Mouse (Mus musculus): ENCODE results near the gene Olfr738. TPM values are rescaled to one million over a fixed set of nuclear protein-coding genes. Genes with fewer than 3 reads are reported as not detected.

Gene Olfr738
- not detected in 2 replicates for polyA plus RNA-seq (2016; fragmentation: Nextera tagmentation; extraction: Ambion mirVana)

DNA sequence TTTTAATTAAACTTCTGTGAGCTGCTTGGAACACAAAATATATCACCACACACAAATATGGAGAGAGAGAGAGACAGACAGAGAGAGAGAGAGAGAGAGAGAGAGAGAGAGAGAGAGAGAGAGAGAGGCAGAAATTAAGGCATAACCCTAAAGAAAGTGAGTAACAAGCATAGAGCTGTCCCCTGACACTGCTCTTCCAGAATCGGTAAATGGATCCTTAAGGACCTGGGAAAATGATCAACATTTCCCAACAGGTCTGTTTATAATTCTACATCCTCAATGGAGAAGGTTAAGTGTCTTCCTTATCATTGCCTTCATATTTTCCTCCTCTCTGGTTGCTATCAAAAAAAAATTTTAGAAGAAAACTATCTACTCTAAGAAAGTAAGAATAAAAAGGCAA lies at the start of gene Olfr738:
Gene Olfr738, plus strand, starts transcription at position 301 of the 400 bp plus-strand sequence.
- H3K9me3 ChIP-seq = no peaks in the 10 kb centered on the region
- WGBS = 93% methylated on average over 1 of the region's 1 CpGs
- DNase-seq (ENCODE audit: low spot score) = no peak
- no peaks in the 10 kb centered on the region for H3K4me1 ChIP-seq (replicated peaks)
- no peak within 1 kb of the TSS for H3K4me3 ChIP-seq
- no peak within 1 kb of the TSS for H3K27ac ChIP-seq
- no peaks in the 10 kb centered on the region for H3K36me3 ChIP-seq
- H3K27me3 ChIP-seq (ENCODE audit: insufficient read depth, poor library complexity, severe bottlenecking) = no peaks in the 10 kb centered on the region

DNA sequence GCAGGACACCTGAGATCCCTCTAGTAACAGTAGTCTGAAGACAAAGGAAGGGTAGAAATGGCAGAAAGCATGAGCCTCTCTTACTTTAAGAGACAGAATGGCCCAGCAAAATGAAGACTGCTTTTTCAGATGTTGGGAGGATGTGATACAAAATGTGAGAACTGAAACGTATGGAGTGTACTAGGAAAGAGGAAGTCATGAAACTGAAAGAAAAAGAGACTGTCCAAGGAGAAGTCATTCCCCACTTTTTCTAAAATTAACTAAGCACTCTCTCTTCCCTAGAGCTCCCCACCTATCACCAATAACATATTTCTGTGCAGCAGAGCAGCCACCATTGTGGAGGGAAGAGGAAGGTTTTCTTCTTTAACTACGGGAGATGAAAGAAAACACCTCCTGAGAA lies 49.8 kb upstream of the Olfr738 start, which contains the start of gene Tlr11:
Gene Tlr11, plus strand, starts transcription at position 322 of the 400 bp plus-strand sequence.
- no peak within 1 kb of the TSS for H3K4me3 ChIP-seq
- no peak for DNase-seq (ENCODE audit: low spot score)
- H3K9me3 ChIP-seq = no peaks in the 10 kb centered on the region
- 89% methylated on average over 2 of the region's 2 CpGs for WGBS
- H3K27ac ChIP-seq = no peak within 1 kb of the TSS
- no peaks in the 10 kb centered on the region for H3K27me3 ChIP-seq (ENCODE audit: insufficient read depth, poor library complexity, severe bottlenecking)
- H3K36me3 ChIP-seq = no peaks in the 10 kb centered on the region
- no peaks in the 10 kb centered on the region for H3K4me1 ChIP-seq (replicated peaks)

DNA sequence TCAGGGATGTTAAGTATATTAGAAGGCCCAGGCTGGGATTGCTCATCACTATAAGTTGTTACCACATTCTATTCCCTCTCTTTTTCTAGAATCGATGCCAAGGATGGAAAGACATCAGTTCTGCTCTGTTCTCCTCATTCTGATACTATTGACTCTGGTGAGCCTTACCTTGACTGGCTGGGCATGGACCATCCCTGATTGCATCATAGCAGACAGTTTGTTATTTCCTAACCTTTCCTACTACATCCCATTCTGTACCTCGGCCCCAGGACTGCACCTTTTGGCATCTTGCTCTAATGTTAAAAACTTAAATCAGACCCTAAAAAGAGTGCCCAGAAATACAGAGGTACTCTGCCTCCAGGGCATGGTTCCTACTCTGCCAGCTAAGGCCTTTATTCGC lies 46.9 kb upstream of the Olfr738 start:
- Histone ChIP-seq H3K9me3 (no peaks in the 10 kb centered on the region; the same call in 1 of the 2 replicates), H3K4me3 (no peak overlapping the region)

DNA sequence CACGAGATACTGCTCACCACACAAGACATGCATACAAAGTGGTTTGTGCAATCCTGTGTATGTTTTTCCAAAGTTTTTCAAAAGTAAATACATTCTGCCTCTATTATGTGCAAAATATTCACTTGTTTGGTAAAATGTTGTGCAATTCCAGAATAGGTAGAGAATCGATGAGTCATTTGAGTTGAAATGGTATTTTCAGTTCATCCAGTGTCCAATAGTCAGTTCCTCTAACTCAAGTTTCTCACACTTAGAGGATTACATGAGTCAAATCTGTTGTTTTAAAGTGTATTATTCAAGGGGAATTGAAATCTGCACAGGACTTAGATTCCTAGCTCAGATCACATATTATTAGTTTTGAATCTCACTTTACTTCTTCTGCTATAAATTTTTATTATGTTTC lies 43.8 kb upstream of the Olfr738 start:
- no peak for DNase-seq (ENCODE audit: low spot score)
- no peak overlapping the region for H3K27ac ChIP-seq
- 81% methylated on average over 2 of the region's 2 CpGs for WGBS
- H3K36me3 ChIP-seq = no peaks in the 10 kb centered on the region
- no peaks in the 10 kb centered on the region for H3K4me1 ChIP-seq (replicated peaks)
- H3K27me3 ChIP-seq (ENCODE audit: insufficient read depth, poor library complexity, severe bottlenecking) = no peaks in the 10 kb centered on the region
- no peak overlapping the region for H3K4me3 ChIP-seq
- no peaks in the 10 kb centered on the region; the same call in 1 of the 2 replicates for H3K9me3 ChIP-seq

More for the DNA sequence above, 46.9 kb upstream of the Olfr738 start:
- DNase-seq (ENCODE audit: low spot score) = no peak
- Histone ChIP-seq H3K4me1 (replicated peaks) (no peaks in the 10 kb centered on the region), H3K36me3 (no peaks in the 10 kb centered on the region), H3K27me3 (ENCODE audit: insufficient read depth, poor library complexity, severe bottlenecking) (no peaks in the 10 kb centered on the region), H3K27ac (no peak overlapping the region)
- WGBS = 81% methylated on average over 3 of the region's 3 CpGs

DNA sequence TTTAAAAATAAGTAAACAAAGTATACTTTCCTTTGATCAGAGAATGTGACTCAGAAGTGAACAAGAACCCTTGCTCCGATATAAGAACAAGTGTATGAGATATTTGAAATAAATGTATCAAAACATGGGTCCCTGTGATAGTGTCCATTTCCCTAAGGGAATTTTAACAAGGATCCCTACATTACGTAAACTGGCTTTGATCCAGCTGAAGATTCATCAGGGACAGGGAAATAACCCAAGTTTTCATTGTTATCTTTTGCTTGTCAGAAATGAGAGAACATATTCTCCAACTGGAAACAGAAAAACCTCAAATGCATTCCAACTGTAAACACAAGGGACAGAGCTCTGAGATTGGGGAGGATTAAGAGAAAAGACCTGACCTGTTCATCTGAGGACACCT lies 26.5 kb upstream of the Olfr738 start, which contains the start of gene Olfr736:
Gene Olfr736, plus strand, starts transcription at position 301 of the 400 bp plus-strand sequence.
- no peak for DNase-seq (ENCODE audit: low spot score)
- WGBS = 89% methylated on average over 2 of the region's 2 CpGs
- Histone ChIP-seq H3K4me3 (no peak within 1 kb of the TSS), H3K27ac (no peak within 1 kb of the TSS), H3K4me1 (replicated peaks) (peaks cover 4% of the 10 kb centered on the region; the same call in 1 of the 2 replicates), H3K27me3 (ENCODE audit: insufficient read depth, poor library complexity, severe bottlenecking) (no peaks in the 10 kb centered on the region), H3K36me3 (no peaks in the 10 kb centered on the region), H3K9me3 (no peaks in the 10 kb centered on the region)

DNA sequence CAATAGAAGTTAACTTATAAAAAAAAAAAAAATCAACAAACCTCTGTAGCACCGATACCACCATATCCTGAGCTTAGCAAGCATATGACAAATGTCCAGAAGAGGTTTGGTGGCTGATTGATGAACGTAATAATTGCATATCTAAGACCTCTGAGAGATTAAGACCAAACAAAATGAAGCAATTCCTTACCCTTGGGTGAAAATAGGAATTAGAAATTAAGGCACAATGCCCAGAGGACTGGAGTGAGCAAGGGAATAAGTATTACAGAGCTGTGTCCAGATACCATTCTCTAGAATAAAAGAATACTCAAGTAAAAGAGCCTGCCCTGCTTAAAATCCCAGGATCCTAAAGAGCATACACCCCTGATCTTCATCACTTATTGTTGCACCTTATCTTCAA lies 11.0 kb downstream of the Olfr738 start, which contains the start of gene Olfr739:
Gene Olfr739, plus strand, starts transcription at position 301 of the 400 bp plus-strand sequence.
- Histone ChIP-seq H3K27ac (no peak within 1 kb of the TSS), H3K4me3 (no peak within 1 kb of the TSS), H3K27me3 (ENCODE audit: insufficient read depth, poor library complexity, severe bottlenecking) (no peaks in the 10 kb centered on the region), H3K36me3 (no peaks in the 10 kb centered on the region), H3K9me3 (no peaks in the 10 kb centered on the region), H3K4me1 (replicated peaks) (no peaks in the 10 kb centered on the region)
- no peak for DNase-seq (ENCODE audit: low spot score)
- 77% methylated on average over 2 of the region's 2 CpGs for WGBS

DNA sequence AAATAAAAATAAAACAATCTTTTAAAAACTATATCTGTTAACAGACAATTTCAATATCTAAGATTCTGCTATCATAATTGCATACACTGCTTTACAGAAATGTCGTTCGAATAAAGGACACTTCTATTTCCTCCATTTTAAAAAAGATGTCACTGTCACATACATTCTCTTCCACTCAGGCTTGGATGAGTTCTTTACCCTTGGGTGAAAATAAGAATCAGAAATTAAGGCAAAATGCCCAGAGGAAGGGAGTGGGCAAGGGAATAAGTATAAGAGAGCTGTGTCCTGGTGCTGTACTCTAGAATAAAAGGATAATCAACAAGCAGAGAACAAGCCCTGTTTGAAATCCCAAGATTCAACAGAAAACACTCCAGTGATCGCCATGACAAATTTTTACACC lies 37.9 kb downstream of the Olfr738 start, which contains the start of gene Olfr740:
Gene Olfr740, plus strand, starts transcription at position 301 of the 400 bp plus-strand sequence.
- 85% methylated on average over 3 of the region's 3 CpGs for WGBS
- H3K36me3 ChIP-seq = no peaks in the 10 kb centered on the region
- no peaks in the 10 kb centered on the region for H3K9me3 ChIP-seq
- H3K4me1 ChIP-seq (replicated peaks) = no peaks in the 10 kb centered on the region
- DNase-seq (ENCODE audit: low spot score) = no peak
- H3K27me3 ChIP-seq (ENCODE audit: insufficient read depth, poor library complexity, severe bottlenecking) = no peaks in the 10 kb centered on the region
- no peak within 1 kb of the TSS for H3K4me3 ChIP-seq
- no peak within 1 kb of the TSS for H3K27ac ChIP-seq

Other genes with a start within 250 kb of the Olfr738 start
- gene Olfr730, start 219.4 kb upstream of the Olfr738 start, polyA plus RNA-seq (2016; fragmentation: Nextera tagmentation; extraction: Ambion mirVana) = not detected in 2 replicates
- not detected in 2 replicates for gene Olfr731, start 165.7 kb upstream of the Olfr738 start, polyA plus RNA-seq (2016; fragmentation: Nextera tagmentation; extraction: Ambion mirVana)
- gene Olfr732, start 123.4 kb upstream of the Olfr738 start, polyA plus RNA-seq (2016; fragmentation: Nextera tagmentation; extraction: Ambion mirVana) = not detected in 2 replicates
- gene Olfr733, start 106.0 kb upstream of the Olfr738 start, polyA plus RNA-seq (2016; fragmentation: Nextera tagmentation; extraction: Ambion mirVana) = not detected in 2 replicates
- not detected in 2 replicates for gene Olfr734, start 80.8 kb upstream of the Olfr738 start, polyA plus RNA-seq (2016; fragmentation: Nextera tagmentation; extraction: Ambion mirVana)
- not detected in 2 replicates for gene Olfr735, start 58.7 kb upstream of the Olfr738 start, polyA plus RNA-seq (2016; fragmentation: Nextera tagmentation; extraction: Ambion mirVana)
- gene Tlr11, start 49.7 kb upstream of the Olfr738 start, polyA plus RNA-seq (2016; fragmentation: Nextera tagmentation; extraction: Ambion mirVana) = not detected in 2 replicates
- not detected in 2 replicates for gene Olfr736, start 26.4 kb upstream of the Olfr738 start, polyA plus RNA-seq (2016; fragmentation: Nextera tagmentation; extraction: Ambion mirVana)
- not detected in 2 replicates for gene Olfr739, start 11.1 kb downstream of the Olfr738 start, polyA plus RNA-seq (2016; fragmentation: Nextera tagmentation; extraction: Ambion mirVana)
- not detected in 2 replicates for gene Olfr740, start 38.0 kb downstream of the Olfr738 start, polyA plus RNA-seq (2016; fragmentation: Nextera tagmentation; extraction: Ambion mirVana)
- not detected in 2 replicates for gene Olfr741, start 65.2 kb downstream of the Olfr738 start, polyA plus RNA-seq (2016; fragmentation: Nextera tagmentation; extraction: Ambion mirVana)
- gene Olfr742, start 96.0 kb downstream of the Olfr738 start, polyA plus RNA-seq (2016; fragmentation: Nextera tagmentation; extraction: Ambion mirVana) = not detected in 2 replicates
- gene Olfr743, start 114.3 kb downstream of the Olfr738 start, polyA plus RNA-seq (2016; fragmentation: Nextera tagmentation; extraction: Ambion mirVana) = not detected in 2 replicates
- not detected in 2 replicates for gene Olfr744, start 207.3 kb downstream of the Olfr738 start, polyA plus RNA-seq (2016; fragmentation: Nextera tagmentation; extraction: Ambion mirVana)
- not detected in 2 replicates for gene Olfr745, start 231.8 kb downstream of the Olfr738 start, polyA plus RNA-seq (2016; fragmentation: Nextera tagmentation; extraction: Ambion mirVana)
- gene Olfr746, start 239.5 kb downstream of the Olfr738 start, polyA plus RNA-seq (2016; fragmentation: Nextera tagmentation; extraction: Ambion mirVana) = not detected in 2 replicates